Mouse (Mus musculus) liver, adult 2 months (tissue): Measurements from ENCODE around the gene Col23a1.

Experiments
- CTCF ChIP-seq: fragments of 200-500 bp; IDR thresholded peaks from 2 replicates; pipeline ENCODE4 v1.5.1; 2011; ENCODE audit warnings: low read depth, low read length, control low read depth
- POLR2A ChIP-seq: fragments of 200-500 bp; IDR thresholded peaks from 2 replicates; pipeline ENCODE4 v1.6.1; 2011; ENCODE audit warnings: low read length, control low read depth; ENCODE audit not compliant: insufficient read depth; ENCODE audit errors: extremely low read depth

DNA sequence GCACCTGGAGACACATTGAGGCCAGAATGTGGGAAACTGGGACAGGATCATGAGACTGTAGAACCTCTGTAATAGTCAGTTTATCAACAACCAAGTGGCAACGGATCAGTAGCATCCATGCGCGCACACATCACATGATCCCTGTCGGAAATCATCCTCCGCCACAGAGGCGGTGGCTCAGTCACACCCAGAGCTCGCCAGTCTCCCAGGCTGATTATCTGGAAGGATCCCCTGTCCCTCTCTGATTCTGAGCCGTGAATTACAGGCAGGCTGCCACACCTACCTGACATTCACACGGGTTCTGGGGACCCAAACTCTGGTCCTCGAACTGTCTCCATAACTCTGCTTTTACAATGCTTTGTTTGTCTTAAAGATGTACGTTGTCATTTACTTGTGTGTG lies 110.6 kb downstream of the Col23a1 start:
- no peak for TF ChIP-seq POLR2A
- TF ChIP-seq CTCF, result no peak
